Mouse (Mus musculus): Measurements from ENCODE around the gene Serpina3k. TPM values are rescaled to one million over a fixed set of nuclear protein-coding genes. Genes with fewer than 3 reads are reported as not detected.
"Not testable (repeated sequence)": the region's sequence is repeated elsewhere in the genome, so short reads cannot be mapped to it uniquely, and the experiment has no call there.

The Serpina3k gene
- polyA plus RNA-seq (2012; rRNA removed), result not detected in 2 replicates

DNA sequence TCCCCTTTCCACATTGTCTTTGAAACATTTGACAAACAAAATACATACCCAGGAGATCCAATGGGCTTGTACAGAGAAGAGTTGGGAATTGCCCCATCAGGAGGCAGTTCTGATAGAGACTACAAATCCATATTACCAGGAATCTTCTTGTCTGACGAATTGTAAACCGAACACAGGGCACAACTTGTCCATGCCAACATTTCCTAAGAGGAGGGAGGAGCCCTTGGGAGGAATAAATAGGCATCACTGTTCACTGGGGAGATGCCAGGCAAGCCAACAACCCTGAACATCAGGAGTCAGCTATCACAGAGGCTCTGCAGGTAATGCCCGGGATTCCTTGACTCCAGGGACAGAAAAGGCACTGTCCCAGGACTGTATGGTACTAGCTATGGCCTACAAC is at the start of gene Serpina3k, which contains the start of gene Serpina3m:
Serpina3k (plus strand) TSS at position 261 of the 400 bp plus-strand sequence.
Serpina3m (plus strand) TSS at position 261 of the 400 bp plus-strand sequence.
- not testable (repeated sequence) for DNase-seq (ENCODE audit: extremely low spot score in 1 of 2, low spot score in 1 of 2)

DNA sequence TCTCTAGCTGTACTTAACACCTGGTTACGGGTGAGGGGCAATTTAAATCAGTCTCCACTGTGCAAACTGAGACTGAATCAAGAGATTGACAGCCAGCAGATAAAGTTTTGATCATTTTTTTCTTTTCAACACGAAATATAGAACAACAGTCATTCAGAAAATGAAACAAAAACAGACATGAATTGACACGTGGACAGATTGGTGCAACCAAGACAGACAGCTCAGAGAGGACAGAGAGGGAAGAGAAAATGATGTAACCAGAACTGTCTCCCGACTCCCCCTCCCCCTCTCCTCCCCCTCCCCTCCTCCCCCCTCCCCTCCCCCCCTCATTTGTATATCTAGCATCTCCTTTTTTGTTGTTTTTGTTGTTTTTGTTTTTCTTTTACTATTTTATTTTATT is 48.4 kb upstream of the Serpina3k start:
- DNase-seq (ENCODE audit: extremely low spot score in 1 of 2, low spot score in 1 of 2), result no peak

DNA sequence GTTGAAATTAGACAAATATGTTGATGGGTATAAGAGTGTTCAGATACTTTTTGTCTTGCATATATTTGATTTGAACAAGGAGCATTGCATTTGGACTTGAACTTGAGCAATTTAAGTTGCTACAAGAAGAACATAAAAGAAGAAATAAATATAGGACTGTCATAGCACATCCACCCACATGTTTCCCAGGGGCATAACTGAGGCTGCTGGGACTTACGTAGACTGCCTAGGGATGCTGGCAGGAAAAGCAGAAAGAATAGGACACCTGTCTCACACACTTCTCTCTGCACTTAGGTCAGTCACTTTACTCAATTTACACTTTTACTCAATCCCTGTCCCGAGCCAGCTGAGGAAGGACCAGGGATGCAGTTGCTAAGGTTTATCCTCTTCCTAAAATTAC is 44.3 kb upstream of the Serpina3k start:
- DNase-seq (ENCODE audit: extremely low spot score in 1 of 2, low spot score in 1 of 2), result peak in 1 of 2 experiments; percentile 24

DNA sequence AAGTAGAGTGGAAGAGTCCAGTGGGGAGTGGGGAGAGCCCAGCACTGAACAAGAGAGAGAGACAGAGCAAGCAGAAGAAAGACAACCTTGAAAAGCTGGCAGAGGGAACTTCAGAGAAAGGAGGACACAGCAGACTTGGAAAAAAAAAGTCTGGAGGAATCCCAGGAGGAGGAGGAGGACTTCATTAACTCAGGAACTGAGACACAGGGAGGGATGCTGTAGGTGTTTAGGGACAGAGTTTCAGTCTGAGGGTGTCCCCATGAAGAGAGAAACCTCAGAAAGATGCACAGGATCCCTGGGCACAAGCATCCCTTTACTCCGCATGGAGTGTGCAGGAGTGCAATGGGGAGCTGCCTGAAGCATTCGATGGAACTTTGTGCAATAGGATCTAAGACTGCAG is 40.2 kb upstream of the Serpina3k start:
- DNase-seq (ENCODE audit: extremely low spot score in 1 of 2, low spot score in 1 of 2), result peak in 1 of 2 experiments; percentile 40

DNA sequence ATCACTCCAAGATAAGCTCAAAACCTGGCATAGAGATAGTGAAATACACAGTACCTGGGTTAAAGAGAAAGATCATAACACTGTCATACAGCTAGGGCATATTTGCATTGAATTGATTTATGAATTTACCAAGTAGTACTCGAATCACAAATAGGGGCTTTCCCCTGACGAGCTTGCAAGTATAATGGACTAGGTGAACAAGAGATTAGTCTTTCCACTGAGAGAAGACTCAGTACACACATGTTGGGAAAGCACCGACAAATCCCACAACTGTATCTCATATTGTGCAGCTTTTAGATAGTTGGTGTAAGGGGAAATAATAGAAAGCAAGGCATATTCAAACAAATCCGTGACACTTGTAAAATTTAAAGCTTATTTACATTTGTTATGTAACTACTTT is 32.3 kb upstream of the Serpina3k start:
- no peak for DNase-seq (ENCODE audit: extremely low spot score in 1 of 2, low spot score in 1 of 2)

DNA sequence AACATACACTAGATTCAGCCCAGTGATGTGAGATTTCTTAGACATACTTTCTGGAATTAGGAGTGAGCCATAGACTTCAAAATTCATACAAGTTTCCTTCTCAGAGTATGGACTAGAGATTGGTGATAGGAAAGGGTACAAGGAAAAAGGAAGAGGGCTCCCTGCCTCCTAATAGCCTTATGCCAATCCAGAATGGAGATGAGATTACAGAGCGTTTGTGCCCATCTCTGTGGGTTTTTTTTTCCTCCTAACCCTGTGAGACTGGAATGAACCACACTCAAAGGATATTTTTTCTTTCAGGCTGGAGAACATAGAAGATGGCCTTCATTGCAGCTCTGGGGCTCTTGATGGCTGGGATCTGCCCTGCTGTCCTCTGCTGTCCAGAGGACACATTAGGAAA is 24.0 kb upstream of the Serpina3k start, which contains the start of gene Serpina3j:
Serpina3j (plus strand) TSS at position 301 of the 400 bp plus-strand sequence.
- no peak for DNase-seq (ENCODE audit: extremely low spot score in 1 of 2, low spot score in 1 of 2)

DNA sequence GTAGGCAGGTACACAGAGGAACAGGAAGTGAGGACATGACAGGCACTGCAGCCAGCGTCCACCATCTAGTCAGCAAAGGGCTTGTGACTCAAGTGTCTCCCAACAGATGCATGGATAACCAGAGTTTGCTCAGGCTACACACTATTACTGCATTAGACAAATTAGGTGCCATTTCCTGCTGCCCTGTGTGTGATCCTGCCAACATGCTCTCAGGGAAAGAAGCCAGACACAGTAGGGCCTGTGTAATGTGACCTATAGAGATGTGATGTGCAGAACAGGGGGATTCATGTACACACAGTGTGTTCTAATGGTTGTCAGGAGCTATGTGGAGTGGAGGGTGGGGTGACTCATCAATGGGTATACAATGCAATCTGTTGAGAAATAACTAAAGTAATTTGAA is 15.8 kb upstream of the Serpina3k start:
- DNase-seq (ENCODE audit: extremely low spot score in 1 of 2, low spot score in 1 of 2), result no peak

DNA sequence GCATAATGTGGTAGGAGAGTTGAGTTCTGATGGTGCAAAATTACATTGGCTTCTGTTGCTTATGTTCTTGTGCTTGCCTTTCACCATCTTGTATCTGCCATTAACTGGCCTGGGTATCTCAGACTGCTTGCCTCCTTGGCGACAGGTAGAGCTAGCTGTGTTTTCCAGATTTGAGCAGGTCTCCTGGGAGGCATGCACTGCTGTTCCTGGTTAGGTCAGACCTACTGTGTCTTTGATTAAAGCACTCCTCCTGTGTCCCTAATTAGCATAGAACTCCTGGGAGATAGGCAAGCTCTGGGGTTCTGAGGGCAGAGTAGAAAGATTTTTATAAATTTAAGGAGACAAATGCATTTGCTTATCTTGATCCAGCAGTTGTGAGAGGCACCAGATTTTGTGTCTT is 6.6 kb upstream of the Serpina3k start:
- DNase-seq (ENCODE audit: extremely low spot score in 1 of 2, low spot score in 1 of 2), result no peak

DNA sequence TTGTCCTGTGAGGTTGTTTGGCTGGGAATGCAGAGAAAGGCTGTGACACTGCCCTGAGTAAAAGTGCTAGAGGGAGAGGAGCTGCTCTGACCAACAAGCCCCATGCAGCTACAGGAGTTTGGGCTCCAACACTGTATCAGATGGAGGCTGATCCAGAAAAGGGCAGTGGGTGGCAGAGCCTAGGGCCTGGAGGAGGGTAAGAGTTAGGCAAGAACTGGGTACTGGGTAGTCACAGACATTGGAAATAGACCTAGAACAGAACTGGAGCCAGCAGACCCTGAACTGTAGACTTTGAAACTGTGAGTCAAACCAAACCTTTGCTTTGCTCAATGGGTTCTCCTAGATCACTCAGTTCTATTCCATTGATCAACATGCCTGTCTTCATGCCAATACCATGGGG is 1.4 kb upstream of the Serpina3k start:
- not testable (repeated sequence) for DNase-seq (ENCODE audit: extremely low spot score in 1 of 2, low spot score in 1 of 2)

DNA sequence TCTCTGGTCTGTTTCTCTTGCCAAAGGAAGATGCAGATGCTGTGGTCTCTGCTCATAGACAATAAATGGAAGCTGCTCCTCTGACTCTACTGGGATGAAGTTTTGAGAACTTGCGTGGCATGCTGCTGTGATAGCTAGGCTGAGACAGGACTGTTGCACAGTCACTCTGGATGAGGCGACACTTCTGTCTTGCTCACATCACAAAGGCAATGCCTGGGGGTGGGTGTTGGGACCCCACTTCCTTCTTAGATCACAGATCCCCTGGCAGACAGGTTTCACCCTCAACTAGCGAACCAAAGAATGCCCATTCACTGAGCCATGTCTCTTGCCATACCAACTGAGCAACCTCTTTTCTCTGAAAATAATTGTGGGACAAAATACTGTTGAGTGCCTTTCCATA is 419 bp downstream of the Serpina3k start:
- no peak for DNase-seq (ENCODE audit: extremely low spot score in 1 of 2, low spot score in 1 of 2)

DNA sequence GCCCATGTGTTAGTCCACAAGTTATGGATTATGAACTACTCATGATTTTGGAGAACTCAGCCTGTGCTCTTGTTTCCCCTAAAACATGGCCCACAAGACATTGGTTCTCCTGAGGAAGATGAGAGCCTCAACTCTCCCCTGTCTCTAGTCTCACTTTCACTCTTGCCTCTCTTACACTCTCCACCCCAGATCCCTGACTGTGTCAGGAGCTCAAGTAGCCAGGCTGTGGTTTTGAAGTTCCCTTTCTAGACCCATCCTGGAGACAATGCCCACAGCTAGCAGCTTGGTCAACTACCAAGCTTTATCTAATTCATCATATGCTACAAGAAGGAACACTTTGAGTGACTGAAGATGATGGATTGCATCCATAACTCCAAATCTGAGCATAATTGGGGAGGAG is 4.2 kb downstream of the Serpina3k start:
- not testable (repeated sequence) for DNase-seq (ENCODE audit: extremely low spot score in 1 of 2, low spot score in 1 of 2)

DNA sequence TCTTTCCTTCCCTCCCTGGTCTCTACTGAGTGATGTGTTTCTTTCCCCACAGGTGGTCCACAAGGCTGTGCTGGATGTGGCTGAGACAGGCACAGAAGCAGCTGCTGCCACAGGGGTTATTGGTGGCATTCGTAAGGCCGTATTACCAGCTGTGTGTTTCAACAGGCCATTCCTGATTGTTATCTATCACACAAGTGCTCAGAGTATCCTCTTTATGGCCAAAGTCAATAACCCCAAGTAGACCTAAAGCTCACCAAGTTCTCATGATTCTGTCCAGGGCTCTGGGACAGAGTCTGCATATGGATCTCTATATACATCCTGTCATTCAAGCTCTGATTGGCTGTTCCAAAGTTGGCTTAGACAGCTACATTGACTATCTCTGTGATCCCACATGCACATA is 6.9 kb downstream of the Serpina3k start:
- no peak for DNase-seq (ENCODE audit: extremely low spot score in 1 of 2, low spot score in 1 of 2)

DNA sequence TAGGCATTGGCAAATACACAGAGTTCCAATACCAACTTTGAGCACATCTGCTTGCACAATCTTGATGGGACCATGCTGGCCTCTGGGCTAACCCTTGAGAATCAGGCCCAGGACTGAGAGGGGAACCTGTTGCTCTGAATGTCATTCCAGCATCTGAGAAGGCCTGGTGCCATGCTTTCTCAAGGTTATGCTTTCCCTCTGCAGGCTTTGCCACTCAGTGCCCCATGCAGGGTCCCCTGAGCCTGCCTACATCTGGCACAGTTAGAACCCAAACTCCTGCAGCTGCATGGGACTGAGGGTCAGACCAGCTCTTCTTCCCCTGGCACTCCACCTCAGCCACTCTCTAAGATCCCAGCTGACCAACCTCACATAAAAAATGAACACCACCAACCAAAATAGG is 7.4 kb downstream of the Serpina3k start:
- no peak for DNase-seq (ENCODE audit: extremely low spot score in 1 of 2, low spot score in 1 of 2)

DNA sequence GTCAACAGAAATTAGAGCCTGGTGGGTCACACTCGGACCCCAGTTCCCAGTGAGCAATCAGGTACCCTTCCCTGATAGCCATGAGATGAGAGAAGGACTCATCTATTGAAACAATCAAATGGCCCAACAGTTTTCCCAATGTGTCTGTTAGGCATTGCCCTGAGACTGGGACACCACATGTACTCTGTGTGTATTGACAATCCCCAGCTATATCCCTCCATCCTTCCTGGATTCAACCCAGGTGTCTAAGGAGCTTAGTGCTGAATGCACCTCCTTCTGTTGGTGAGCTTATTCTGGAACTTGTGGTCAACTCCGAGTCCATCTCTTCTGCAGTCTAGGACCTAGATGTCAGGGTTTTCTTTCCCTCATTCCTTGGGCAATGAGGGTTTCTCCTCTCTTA is 8.8 kb downstream of the Serpina3k start:
- DNase-seq (ENCODE audit: extremely low spot score in 1 of 2, low spot score in 1 of 2), result no peak

DNA sequence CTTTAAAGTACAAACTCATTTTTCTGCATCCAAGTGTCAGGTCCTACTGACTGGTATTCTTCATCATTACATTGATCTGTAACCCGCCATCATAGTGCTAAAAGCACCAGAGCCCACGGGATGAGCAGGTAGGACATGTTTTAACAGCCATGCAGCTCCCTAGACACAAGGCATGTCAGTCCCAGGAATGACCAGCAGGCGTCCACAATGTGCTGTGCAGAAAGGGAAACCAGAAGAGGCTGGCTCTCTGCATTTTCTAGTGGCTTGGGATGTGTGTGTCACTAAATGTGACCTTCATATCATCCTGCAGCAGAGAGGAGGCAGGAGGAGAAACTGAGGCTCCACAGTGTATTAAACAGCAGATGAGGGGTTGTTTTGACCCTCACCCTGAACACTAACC is 13.5 kb downstream of the Serpina3k start:
- peak; percentile 3 to 72 for DNase-seq (ENCODE audit: extremely low spot score in 1 of 2, low spot score in 1 of 2)

DNA sequence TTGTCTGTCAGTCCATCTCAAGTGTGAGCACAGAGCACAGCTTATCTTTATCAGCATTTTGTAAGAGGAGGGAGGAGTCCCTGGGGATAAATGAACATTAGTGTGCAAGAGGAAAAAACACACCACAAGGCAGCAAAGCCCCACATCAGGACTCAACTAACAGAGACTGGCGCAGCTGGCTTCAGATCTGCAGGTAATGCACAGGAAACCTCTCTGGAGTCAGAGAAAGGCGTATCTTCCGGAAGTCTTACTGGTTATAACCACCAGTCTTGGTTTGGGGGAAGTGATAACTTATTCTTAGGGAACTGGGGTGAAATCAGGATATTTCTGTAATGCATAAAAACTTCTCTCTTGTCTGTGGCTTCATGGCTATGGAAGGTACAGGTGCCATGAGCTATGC is 17.7 kb downstream of the Serpina3k start:
- no peak for DNase-seq (ENCODE audit: extremely low spot score in 1 of 2, low spot score in 1 of 2)

DNA sequence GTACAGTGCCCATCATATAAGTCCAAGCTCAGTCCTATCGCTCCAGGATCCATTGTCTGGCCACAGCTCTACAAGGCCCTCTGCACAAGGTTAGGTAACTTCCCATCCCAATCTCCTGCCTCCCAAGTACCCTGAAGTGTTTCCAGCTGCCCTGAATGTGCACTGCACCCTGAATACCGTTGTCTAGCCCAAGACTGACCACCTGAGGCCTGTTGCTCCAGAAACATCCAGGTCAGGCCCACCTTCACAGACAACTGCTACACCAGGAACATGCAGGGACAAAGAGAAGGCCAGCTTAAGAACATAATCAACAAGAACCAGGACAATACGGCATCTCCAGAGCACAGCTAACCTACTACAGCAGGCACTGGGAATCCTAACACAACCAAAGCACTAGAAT is 31.7 kb downstream of the Serpina3k start:
- DNase-seq (ENCODE audit: extremely low spot score in 1 of 2, low spot score in 1 of 2), result no peak

DNA sequence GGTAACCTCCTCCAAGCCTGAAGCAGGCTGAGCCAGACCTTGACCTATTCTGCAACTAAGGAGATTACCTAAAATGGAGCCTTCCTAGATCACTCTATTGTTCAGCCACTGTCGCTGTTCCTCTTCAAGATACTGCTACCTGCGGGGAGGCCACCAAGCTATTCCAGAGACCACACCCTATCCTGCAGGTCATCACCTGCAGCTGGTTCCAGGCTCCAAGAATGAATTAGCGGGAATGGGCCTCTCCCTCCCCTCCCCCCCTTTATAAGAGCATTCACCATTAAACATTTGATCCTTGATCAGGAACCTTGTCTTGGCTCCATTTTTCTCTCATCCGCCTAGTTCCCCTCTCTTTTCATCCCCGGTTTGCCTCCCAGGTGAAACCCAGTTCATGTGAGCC is 38.9 kb downstream of the Serpina3k start:
- DNase-seq (ENCODE audit: extremely low spot score in 1 of 2, low spot score in 1 of 2), result not testable (repeated sequence)

DNA sequence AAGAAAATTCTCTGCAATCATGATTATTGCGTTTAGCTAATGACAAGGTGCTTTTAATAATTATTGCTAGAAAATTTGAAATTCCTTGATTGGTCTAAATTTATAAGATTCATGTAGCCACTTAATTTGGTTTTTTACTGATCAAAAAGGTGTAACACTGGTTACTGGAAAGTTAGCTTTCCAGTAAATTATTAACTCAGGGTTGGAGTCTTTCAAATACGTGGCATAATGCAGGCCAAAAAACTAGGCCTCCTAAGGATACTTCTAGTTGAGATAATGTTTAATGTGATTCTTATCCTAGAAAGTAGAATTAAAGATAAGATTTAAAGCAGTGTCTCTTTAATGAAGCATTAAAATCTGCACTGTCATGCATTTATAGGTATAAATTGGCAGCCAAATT is 40.1 kb downstream of the Serpina3k start:
- not testable (repeated sequence) for DNase-seq (ENCODE audit: extremely low spot score in 1 of 2, low spot score in 1 of 2)

DNA sequence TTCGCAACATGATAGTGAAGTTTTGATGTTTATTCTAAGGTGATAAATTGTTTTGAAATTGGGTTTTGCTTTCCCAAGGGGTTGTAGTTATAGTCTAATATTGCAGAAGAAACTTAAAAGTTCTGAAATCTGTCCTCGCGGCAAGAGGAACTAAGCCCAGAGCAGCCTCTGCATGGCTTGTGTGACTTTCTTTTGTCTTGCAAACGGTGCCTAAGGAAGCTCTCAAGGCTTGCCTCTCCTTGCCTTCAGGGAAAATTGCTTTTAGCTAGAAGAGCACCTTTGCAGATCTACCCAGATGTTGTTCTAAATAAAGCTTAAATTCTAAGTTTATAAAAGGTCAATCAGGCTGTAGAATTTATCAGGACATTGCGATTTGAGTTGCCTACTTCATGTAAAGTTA is 40.5 kb downstream of the Serpina3k start:
- not testable (repeated sequence) for DNase-seq (ENCODE audit: extremely low spot score in 1 of 2, low spot score in 1 of 2)

DNA sequence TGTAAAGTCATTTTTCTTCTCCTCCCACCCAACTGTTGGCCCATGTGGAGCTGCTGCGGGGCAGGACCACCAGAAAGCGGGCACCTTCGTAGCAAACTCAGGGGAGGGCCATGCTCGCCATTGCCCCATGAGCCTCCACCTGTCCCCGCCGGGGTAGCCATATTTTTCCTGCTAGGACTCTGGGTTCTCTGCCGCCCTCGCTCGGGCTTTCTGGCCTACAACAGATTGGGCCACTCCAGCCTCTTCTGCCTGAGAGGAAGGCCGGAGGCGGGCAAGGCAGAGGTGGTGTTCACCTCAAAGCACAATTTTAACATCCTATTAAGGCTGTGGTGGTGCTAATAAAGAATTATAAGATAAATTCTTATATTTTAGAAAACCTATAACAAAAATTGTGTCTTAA is 41.6 kb downstream of the Serpina3k start:
- DNase-seq (ENCODE audit: extremely low spot score in 1 of 2, low spot score in 1 of 2), result no peak

DNA sequence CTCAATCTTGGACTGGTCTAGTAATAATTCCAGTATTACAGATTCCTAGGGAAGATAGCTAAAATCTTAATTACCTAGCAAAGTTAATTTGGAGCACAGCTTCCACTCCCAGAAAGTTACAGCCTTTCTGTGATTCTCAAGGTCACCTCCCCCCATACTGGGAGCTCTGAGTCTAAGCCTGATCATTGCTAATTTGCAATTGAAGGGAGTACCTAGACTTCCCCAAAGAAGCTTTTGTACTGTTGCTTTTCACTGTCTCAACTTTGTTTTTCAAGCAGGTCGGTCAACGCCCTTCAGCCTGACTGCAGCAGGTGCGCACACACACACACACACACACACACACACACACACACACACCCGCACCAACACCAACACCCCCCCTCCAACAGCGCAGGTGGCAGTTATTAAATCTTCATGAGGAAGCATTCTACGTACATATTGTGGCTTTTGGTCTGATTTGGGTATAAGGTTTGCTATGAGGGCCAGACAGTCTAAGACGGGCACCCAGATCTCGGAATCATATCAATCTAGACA is 42.9 kb downstream of the Serpina3k start:
- not testable (repeated sequence) for DNase-seq (ENCODE audit: extremely low spot score in 1 of 2, low spot score in 1 of 2)

DNA sequence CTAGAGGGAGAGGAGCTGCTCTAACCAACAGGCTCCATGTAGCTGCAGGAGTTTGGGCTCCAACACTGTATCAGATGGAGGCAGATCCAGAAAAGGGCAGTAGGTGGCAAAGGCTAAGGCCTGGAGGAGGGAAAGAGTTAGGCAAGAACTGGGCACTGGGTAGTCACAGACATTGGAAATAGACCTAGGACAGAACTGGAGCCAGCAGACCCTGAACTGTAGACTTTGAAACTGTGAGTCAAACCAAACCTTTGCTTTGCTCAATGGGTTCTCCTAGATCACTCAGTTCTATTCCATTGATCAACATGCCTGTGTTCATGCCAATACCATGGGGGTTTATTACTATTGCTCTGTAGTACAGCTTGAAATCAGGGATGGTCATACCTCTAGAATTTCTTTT is 47.7 kb downstream of the Serpina3k start:
- not testable (repeated sequence) for DNase-seq (ENCODE audit: extremely low spot score in 1 of 2, low spot score in 1 of 2)

Data from frontal cortex, adult 2 months (tissue).